Mouse (Mus musculus): ENCODE results near the gene Tbx20.

Gene Tbx20

DNA sequence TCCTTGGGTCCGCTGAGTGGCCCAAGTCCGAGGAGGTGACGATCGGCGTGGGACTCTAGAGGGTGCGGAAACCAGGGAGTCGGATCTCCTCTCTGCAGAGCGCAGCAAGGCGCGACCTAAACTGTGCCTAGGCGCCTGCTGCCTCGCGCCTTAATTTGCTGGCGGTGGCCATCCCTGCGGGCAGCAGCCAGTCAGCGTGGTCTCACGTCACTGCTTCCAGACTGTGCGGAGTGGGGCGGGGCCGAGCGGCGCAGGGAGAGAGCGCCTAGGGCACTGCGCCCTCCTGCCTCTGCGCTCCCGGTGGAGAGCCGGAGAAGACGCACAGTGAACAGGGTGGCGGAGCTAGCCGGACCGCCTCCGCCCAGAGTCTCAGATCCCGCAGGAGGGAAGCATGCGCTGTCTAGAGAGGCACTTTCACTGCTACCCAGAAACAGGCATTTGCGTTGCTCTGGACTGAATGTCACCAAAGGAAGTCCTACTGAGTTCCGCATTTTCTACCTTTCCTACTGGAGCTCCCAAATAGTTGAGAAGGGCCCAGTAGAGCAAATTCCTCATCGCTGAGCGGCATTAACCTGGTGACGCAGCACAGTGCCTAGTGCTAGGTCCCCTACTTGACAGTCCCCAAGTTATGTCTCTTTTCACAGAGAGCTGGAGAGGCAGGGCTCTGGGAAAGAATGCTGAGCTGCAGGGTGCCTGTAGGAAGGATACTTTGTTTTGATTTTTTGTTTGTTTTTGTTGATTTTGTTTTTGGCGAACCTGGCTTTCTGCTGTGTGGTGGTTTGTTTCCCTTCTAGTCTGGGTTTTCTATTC lies at the start of gene Tbx20:
Gene Tbx20, minus strand, starts transcription at position 144 of the 810 bp plus-strand sequence.
- DNase-seq (ENCODE audit: low read depth, low spot score) = no peak

DNA sequence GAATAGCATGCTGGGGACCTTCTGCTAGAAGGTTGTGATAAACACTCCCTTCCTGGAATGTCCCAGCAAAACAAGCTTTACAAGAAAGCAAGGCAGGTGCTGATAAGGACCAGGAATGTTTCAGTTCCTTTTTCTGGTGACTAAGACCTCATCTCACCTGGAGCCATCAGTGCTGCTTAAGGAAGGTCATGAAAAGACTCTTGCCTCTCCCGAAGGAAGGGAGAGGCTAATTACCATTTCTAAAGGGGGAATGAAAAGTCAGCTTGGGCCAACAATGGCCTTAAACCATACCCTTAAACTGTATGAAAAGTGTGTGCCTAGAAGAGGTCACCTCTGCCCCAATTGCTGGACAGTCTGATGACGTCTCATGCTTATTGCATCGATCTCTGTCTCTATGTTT lies 44.4 kb upstream of the Tbx20 start:
- DNase-seq (ENCODE audit: low read depth, low spot score) = no peak

DNA sequence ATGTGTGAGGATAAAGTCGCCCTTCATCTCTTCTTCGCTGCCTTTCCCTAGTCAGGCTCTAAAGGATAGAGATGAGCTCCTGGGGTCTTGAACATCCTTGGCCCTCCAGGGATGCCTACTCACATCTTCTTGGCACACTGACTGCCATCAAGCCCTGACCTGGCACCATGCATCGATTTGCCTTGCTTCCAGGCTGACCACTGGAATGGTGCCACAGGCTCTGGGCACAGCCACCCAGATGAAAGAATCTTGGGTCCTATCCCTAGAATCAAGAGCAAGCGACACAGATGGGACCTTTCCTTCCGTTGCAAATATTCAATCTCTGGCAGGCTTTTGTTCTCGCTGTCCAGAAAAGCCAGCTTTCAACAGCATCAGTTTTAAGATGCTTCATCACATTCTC lies 38.4 kb upstream of the Tbx20 start:
- DNase-seq (ENCODE audit: low read depth, low spot score) = no peak

DNA sequence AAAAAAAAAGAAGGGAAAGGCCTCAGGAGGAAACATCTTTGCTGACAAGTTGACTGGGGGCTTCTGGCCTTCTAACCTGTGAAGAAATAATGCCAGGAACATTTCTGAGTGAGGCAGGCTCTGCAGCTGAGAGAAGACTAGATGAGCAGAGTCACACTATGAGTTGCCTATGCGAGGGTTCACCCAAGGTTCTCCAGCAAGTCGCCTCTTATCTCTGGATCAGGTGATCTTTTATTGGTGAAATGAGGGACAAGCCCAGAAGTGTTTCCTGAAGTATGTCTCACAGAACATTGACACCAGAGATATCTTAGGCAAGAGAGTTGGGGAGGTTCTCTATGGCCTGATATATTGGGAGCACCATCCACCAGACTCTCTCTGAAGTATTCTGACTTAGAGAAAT lies 18.0 kb upstream of the Tbx20 start:
- DNase-seq (ENCODE audit: low read depth, low spot score) = no peak

DNA sequence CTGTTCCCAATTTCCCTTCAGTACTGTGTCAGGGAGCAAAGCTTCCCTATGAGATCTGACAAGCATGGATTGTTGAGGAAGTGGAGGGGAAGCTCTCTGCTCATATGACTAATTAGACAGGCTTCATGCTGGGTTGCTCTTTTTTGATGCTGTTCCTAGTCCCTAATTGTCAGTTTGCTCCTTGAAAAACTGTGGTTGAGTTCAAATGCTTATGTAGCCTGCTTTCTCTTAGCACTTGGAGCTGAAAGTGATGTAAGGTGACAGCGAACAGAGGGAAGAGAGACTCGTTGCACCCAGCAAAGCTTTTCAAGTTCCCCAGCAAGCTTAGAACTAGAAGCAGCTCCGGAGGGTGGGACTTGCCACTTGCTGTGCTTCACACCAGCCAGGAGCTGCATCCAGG lies 15.3 kb upstream of the Tbx20 start:
- DNase-seq (ENCODE audit: low read depth, low spot score) = no peak

DNA sequence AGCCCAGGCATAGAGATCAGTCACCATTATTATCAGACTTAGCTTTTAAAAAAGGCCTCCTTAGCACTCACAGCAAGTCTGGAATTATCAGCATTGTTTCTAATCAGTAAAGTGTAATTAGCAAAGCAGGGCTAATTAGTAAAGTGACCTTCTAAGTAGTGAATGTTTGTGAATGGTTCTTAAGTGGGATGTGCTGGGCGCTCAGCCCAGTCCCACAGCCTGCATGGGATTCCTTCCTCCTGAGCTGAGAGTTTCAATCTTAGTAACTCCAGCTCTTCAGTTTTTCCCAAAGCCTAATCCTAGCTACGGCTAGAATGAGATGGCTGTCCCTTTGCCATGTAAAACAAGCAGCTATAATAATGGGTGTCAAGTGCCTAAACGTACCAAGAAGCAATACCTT lies 8.2 kb upstream of the Tbx20 start:
- no peak for DNase-seq (ENCODE audit: low read depth, low spot score)

DNA sequence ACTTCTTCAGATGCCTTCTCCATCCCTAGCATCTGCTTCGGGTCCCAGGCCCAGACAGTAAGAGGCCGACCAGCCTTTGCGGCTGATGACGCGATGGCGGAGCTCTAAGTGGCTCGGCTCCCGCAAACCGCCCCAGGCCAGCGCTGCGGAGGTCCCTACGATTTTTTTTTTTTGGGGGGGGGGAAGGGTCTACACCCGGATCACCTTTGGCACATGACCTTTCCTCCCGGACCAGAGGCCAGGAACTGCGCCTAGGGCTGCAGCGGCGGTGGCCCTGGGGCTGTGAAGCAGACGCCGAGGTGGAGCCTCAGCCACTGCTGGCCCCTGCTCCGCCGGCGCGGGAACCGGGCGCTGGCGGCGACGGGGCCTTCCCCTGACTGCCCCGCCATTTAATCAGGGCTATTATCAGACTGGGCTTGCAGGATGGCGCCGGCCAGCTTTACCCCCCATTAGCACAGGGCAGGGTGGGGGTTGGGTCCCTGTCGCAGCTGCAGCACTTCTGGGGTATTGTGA lies 6.9 kb upstream of the Tbx20 start:
- no peak for DNase-seq (ENCODE audit: low read depth, low spot score)

DNA sequence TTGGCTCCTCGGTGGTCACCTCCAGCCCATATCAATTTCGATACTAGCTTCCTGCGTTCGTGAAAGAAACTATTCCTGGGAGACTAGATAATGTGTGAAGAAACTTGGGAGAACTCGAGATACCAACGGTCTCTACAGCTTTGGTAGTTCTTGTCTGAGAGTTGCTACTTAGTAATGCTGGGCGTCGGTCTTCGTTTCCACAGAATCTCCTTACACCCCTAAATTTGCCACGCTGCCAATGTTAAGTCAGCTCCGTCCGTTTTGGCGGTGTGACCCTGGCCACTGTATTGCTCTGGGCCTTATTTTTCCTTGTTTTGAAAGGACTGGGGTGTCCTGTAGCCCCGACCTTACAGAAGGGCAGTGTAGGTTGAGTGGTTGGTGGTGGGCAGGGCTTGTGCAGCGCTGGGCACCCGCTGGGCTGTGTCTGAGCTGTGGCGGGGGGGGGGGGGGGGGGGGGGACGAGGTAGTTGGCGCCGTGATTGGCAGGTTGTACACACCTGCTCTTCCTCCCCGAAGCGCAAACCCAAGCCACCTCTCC lies 6.4 kb upstream of the Tbx20 start:
- DNase-seq (ENCODE audit: low read depth, low spot score) = no peak

DNA sequence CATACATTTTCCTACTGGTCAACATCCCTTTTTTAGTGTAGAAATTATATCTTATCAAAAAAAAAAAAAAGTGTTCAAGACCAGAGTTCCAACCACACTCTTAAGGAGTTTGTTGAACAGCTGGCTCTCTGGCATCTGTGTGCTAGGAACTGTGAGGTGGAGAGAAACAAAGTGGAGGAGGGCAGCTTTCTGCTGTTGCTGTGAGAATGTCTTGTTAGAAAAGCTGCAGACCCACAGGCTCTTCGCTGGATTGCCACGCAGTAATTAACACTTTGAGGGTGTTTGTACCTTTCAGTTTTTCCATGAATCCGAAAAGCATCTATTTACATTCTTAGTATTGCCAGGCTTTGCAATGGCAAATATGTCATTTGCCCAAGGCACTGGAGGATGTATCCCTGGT lies 5.9 kb upstream of the Tbx20 start:
- DNase-seq (ENCODE audit: low read depth, low spot score) = no peak

DNA sequence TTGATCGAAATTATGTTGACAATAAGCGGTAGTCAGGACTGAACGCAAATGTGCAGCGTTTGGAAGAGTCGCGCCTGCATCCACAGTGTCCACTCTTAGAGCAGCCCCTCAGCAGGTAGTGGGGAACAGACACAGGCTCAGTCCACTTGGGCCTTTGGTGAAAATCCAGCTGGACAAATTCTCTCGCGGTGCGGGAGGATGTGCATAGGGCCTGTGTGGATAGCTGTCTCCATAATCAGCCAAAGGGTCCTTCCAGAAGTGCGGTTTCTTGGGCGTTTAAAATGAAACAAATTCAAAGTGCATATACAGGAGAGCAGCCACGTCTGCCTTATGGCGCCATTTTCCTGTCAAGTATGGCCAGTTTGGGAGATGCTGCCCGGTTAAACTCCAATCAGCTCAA lies 4.5 kb upstream of the Tbx20 start:
- DNase-seq (ENCODE audit: low read depth, low spot score) = no peak

DNA sequence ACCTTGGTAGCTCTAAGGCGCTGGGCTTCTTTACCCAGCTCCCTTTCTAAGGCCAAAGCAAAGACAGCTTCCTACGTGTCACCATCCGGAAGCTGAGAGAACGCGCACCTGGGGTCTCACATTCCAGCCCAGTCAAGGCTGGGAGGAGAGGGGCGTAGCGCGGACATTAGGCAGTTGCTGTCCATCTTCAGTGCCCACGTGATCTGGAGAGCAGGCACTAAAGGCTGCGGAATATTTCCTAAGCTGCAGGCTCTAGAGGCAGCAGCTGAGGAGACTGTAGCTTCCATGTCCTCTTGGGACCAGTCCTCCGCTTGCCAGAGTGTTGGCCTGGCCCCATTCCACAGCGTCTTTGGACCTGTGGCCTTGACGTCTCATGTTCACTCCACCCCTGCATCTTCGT lies 3.9 kb upstream of the Tbx20 start:
- no peak for DNase-seq (ENCODE audit: low read depth, low spot score)

DNA sequence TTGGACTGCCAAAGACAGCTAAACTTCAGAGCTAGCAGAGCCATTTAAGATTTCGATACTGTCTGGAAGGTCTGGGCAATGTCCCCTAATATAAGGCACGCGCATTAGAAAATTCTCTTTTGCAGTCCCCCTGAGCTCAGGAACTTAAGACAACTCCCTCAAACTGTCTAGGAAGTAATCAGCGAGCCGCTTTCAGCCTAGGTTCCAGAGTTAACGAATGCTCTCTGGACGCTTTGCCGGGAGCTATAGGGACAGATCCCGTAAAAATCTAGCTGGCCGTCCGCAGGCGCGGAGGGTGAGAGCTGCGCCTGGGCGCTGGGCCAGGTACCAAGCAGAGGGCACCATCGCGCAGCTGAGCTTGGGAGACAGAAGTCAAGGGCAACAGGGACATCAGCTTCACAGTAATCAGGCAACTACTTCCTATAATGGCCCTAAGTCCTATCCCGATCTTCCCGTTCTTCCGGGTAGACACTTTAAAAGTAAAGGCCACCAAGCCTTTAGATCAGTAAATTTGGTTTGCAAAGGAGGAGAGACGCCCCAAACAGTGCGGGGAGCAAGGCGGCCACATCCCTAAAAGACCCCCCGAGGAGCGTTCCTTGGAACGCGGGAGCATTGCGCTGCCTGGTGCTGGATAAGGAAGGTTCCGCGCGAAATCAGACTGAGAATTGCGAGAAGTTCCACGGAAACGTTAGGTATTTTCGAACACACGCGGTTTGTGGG lies 3.2 kb upstream of the Tbx20 start:
- no peak for DNase-seq (ENCODE audit: low read depth, low spot score)

DNA sequence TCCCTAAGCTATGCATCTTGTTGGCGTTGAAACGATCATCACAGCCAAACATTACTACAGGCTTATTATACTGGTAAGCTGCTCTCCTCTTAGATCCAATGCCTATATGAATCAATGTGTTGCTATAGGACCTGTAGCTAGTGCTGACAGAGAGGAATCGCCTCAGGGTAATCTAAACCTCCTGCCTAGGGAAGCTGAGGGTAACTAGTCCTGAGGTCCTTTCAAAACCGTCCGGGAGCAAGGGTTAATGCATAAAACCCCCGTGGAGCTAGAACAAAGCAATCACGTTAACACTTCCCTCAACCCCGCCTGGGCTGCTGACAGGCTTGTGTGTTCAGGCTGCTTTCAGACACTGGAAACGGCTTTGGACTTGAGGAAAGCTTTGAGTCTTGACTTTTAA lies 2.4 kb upstream of the Tbx20 start:
- DNase-seq (ENCODE audit: low read depth, low spot score) = no peak

DNA sequence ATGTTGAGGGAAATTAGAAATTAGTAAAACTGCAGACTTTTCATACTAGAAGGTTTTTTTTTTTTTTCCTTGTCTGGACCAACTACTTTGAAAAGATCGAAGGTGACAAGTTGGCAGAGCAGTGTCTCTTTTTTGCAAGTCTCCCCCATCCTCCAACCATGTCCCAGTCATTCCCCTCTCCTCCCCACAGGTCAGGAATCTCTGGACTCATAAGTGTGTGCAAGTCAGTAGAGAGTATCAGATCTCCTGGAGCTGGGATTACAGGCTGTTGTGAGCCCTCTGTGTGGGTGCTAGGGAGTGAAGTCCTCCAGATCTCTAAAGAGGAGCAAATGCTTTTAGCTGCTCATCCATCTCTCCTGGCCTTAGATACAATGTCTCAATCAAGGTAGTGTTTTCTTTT lies 1.5 kb upstream of the Tbx20 start:
- no peak for DNase-seq (ENCODE audit: low read depth, low spot score)

DNA sequence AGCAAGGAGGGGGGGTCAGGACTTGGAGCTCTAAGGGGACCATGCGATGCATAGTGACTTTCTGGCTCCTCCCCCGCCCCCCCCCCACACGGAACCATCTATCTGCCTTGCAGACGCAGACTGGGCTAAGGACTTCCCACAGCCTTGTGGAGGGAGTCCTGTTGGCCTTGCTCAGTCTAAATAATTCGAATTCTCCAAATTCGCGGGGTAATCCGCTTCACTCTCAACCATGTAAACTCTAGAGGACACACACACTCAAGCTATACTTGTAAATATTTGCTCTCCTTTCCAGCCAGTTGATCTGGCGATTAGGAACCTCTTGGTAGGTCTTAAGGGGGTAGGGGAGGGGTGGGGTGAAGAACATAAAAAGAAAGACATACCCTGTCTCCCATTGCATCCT lies 898 bp upstream of the Tbx20 start:
- DNase-seq (ENCODE audit: low read depth, low spot score) = no peak

DNA sequence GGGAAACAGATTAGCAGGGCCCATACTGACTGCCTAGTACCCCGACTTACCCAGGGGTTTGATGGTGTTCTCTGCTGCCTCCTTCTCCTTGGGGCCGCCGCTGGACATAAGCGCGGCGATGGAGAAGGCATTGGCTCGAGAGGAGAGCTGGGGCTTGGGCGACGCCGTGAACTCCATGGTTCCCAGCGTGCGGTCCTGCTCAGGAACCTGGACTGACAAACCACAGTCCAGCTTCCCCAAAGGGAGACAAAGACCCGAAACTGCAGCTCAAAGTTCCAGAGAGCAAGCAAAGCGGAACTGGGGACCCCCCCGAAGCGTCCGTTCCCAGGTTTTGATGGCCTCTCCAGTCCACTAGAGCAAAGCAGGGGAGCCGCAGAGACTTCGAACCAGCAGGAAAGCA lies 434 bp downstream of the Tbx20 start:
- no peak for DNase-seq (ENCODE audit: low read depth, low spot score)

DNA sequence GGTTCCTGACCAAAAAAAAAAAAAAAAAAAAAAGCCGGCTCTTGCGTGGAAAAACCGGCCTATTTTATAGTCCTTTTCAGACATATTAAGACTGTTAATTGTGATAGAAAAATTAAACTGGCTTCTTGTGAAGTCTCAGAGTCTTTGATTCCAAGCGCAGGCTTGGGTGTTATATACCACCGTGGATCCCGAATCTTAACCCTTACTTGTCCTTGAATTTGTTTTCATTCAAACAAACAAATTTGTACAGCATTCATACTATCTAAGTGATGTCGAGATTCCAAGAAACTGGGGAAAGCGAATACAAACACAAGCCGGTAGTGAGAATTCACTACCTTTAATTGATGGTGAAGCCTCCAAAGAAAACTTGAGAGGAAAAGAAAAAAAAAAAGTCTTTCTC lies 932 bp downstream of the Tbx20 start:
- no peak for DNase-seq (ENCODE audit: low read depth, low spot score)

DNA sequence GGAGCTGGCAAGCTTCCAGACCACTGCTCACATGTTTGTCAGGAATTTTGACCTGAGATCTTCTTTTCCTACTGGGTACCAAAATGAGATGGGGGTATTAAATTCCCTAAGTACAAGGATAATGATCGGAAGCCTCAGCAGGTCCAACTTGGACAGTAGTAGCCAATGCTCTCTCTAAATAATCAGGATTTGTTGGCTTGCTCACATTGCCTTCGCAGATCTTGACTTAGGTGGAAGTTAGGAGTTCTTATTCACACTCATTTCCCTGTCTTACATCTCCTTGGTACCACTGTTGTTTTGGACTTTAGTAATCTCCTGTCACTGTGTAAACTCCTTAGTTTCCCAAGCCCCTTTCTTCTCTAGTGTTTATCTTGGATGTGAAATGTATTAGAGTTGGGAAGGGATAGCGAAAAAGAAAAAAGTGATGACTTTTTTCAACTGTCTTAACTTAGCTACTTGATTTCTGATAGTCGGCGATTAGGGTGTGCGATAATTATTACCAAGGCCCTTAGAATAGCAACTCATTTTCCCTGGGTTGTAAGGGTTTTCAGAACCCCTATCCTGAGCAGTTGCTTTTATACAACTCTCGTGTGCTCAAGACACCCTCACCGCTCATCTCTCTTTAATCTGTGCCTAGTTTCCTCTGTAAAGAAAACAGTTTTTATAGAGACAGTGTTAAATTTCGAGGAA lies 1.5 kb downstream of the Tbx20 start:
- no peak for DNase-seq (ENCODE audit: low read depth, low spot score)

DNA sequence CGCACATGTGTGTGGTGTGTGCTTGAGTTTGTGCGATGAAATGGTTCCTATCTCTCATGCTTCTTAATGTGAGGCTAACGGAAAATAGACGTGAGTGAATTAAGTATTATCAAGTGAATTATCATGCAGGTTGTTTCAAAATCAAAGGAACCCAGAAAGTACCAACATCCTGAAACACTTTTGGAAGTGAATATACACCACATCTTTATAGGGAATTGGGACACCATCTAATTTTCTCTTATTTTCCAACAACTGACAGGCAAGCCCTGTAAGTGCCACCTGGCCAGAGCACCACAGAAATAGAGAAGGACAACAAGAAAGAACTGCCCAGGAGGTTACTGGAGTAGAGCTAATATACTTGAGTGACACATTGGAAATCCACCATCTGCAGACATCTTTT lies 2.4 kb downstream of the Tbx20 start:
- no peak for DNase-seq (ENCODE audit: low read depth, low spot score)

DNA sequence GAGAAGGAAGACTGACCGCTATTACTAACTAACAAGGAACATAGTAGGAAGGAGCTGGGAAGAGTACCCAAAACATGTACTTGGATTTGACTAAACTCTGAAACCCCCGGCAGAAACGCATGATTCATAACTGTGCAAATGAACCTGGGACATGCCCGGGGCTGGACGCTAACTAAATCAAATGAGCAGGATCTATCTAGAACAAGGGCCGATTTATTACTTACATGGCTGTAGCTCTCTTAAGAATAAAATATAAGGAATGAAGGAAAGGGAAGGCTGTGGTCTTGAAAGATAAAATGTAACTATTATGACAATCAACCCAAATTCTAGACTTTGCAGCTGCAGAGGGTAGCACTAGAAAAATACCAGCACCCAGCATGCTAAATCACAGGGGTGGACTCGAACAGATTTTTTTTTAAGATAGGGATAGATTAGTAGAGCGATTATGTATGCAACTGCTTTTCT lies 3.1 kb downstream of the Tbx20 start:
- DNase-seq (ENCODE audit: low read depth, low spot score) = no peak

DNA sequence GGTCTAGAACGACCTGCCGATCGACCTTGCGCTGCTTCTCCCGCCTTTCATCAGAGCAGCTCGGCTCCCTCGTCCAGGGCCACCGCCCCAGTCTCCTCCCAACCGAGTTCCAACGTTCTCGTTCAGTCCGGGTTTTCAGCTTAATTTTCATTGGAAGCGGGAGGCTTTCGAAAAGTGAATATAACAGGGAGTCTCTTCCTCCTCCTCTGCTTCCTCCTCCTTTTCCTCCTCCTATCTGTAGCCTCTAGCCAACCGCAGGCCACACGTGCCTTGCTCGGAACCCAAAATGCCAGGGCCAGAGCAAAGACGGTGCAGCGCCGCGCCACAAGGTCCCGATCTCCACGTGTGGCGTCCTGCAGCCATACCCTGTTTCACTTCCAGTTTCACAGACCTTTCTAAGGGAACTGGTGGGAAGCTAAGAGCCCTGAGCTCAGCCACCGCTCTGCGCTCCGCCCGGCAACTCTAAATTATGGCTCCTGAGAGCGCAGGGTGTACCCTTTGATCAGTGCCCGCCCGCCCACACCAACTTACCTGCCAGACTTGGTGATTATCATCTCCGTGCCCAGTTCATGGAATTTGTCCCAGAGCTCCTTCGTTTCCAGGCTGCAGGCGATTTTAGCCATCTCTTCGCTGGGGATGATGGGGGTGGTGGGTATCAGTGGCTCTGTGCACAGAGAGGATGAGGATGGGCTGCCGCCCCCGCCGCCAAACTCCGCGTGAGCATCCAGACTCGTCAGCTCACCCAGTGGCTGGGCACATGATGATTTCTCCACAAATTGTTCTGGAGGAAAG lies 3.8 kb downstream of the Tbx20 start:
- DNase-seq (ENCODE audit: low read depth, low spot score) = no peak
